Comparison of ENCODE assay signal across 25 mouse cellular contexts in genomic region chr6:148595009-148595770, GRCm38 (mm10).
"Had no signal": no experiment of that assay in that cellular context is flagged by ENCODE, and none has a peak within 500 bp of the region (broad histone marks: within the 10 kb centered on the region; RNA-seq: fewer than 3 reads in every experiment).

No protein-coding gene starts in this region.

- ATAC-seq: hindbrain, postnatal 0 days; intestine, embryonic 16.5 days had no signal

- H3K36me3 ChIP-seq: heart, embryonic 13.5 days; heart, embryonic 15.5 days; hindbrain, embryonic 13.5 days; hindbrain, embryonic 15.5 days; kidney, embryonic 15.5 days; limb, embryonic 10.5 days; limb, embryonic 12.5 days had no signal

- H3K9me3 ChIP-seq: heart, embryonic 13.5 days; heart, embryonic 15.5 days; hindbrain, embryonic 13.5 days; hindbrain, embryonic 15.5 days; kidney, embryonic 15.5 days; limb, embryonic 10.5 days; limb, embryonic 12.5 days had no signal

- H3K27ac ChIP-seq: heart, adult 2 months; heart, embryonic 13.5 days; heart, embryonic 15.5 days; hindbrain, embryonic 13.5 days; hindbrain, embryonic 15.5 days; hindbrain, postnatal 0 days; kidney, embryonic 15.5 days; kidney, postnatal 0 days; limb, embryonic 10.5 days; limb, embryonic 12.5 days had no signal

- H3K4me3 ChIP-seq: heart, adult 2 months; heart, embryonic 13.5 days; heart, embryonic 15.5 days; hindbrain, embryonic 13.5 days; hindbrain, embryonic 15.5 days; kidney, embryonic 15.5 days; limb, embryonic 10.5 days; limb, embryonic 12.5 days had no signal

- H3K27me3 ChIP-seq: heart, embryonic 13.5 days; heart, embryonic 15.5 days; hindbrain, embryonic 13.5 days; hindbrain, embryonic 15.5 days; kidney, embryonic 15.5 days; limb, embryonic 12.5 days had no signal

- H3K9ac ChIP-seq: heart, embryonic 13.5 days; heart, embryonic 15.5 days; hindbrain, embryonic 13.5 days; hindbrain, embryonic 15.5 days; kidney, embryonic 15.5 days; limb, embryonic 12.5 days had no signal

- H3K4me2 ChIP-seq: heart, embryonic 11.5 days; heart, embryonic 13.5 days; heart, embryonic 15.5 days; hindbrain, embryonic 13.5 days; hindbrain, embryonic 15.5 days; kidney, embryonic 15.5 days; limb, embryonic 12.5 days had no signal

- DNase-seq: gastrocnemius, postnatal 14 days; gastrocnemius, postnatal 36 days; heart, adult 11 months; heart, adult 2 months; heart, postnatal 14 days; heart, postnatal 36 days; kidney, adult 11 months; kidney, adult 2 months; kidney, adult 9 months; kidney, postnatal 14 days; kidney, postnatal 36 days; layer of hippocampus, adult 9-11 months; layer of hippocampus, postnatal 36 days; liver had no signal
